Mouse (Mus musculus) CD4-positive, CD25-positive, alpha-beta regulatory T cell, adult 4 months (primary cell): Measurements from ENCODE around the gene Zcchc14. TPM values are rescaled to one million over a fixed set of nuclear protein-coding genes. Genes with fewer than 3 reads are reported as not detected.

Experiments used
- ATAC-seq: one replicate; pipeline ENCODE4 v1.8.0; 2017
- polyA plus RNA-seq, 2 experiments: library from polyadenylated mRNA; unstranded; fragments of 100-300 nt; shearing (Covaris generic); gene quantifications; one replicate each; pipeline ENCODE4 v1.2.1; 2017

Gene Zcchc14
- polyA plus RNA-seq, 2 experiments from 2014 or later = 0.17 to 0.46 TPM

GRCm38 (mm10) chr8:121583653-121584052 is 69.0 kb downstream of the Zcchc14 start:
- no peak for ATAC-seq

GRCm38 (mm10) chr8:121580465-121580864 is 72.2 kb downstream of the Zcchc14 start:
- no peak for ATAC-seq

GRCm38 (mm10) chr8:121578676-121579451 is 73.8 kb downstream of the Zcchc14 start, which contains the start of gene Fbxo31:
TSS of gene Fbxo31 (minus strand) at chr8:121578806.
- ATAC-seq = peak; percentile 72

GRCm38 (mm10) chr8:121577751-121578675 is 74.7 kb downstream of the Zcchc14 start:
- ATAC-seq = peak; percentile 4

- ATAC-seq = no peak
Measured at GRCm38 (mm10) chr8:121575661-121576060, 77.0 kb downstream of the Zcchc14 start.

- ATAC-seq = no peak
Measured at GRCm38 (mm10) chr8:121573275-121573674, 79.4 kb downstream of the Zcchc14 start.

GRCm38 (mm10) chr8:121572121-121572520 is 80.6 kb downstream of the Zcchc14 start:
- no peak for ATAC-seq

GRCm38 (mm10) chr8:121570801-121571200 is 81.9 kb downstream of the Zcchc14 start:
- no peak for ATAC-seq

GRCm38 (mm10) chr8:121570335-121570734 is 82.4 kb downstream of the Zcchc14 start:
- no peak for ATAC-seq

GRCm38 (mm10) chr8:121568321-121568720 is 84.4 kb downstream of the Zcchc14 start:
- peak; percentile 60 for ATAC-seq

- no peak for ATAC-seq
Measured at GRCm38 (mm10) chr8:121563701-121564100, 89.0 kb downstream of the Zcchc14 start.

GRCm38 (mm10) chr8:121562941-121563351 is 89.8 kb downstream of the Zcchc14 start:
- no peak for ATAC-seq

GRCm38 (mm10) chr8:121561636-121562345 is 90.9 kb downstream of the Zcchc14 start:
- ATAC-seq = no peak

GRCm38 (mm10) chr8:121560432-121561100 is 92.1 kb downstream of the Zcchc14 start:
- no peak for ATAC-seq

- ATAC-seq = no peak
Measured at GRCm38 (mm10) chr8:121559801-121560200, 92.9 kb downstream of the Zcchc14 start.

- no peak for ATAC-seq
Measured at GRCm38 (mm10) chr8:121558538-121558937, 94.2 kb downstream of the Zcchc14 start.

GRCm38 (mm10) chr8:121557746-121558145 is 95.0 kb downstream of the Zcchc14 start:
- no peak for ATAC-seq

GRCm38 (mm10) chr8:121553831-121554475 is 98.7 kb downstream of the Zcchc14 start:
- ATAC-seq = no peak

- ATAC-seq = no peak
Measured at GRCm38 (mm10) chr8:121552506-121552905, 100.2 kb downstream of the Zcchc14 start.

- ATAC-seq = no peak
Measured at GRCm38 (mm10) chr8:121551065-121551985, 101.4 kb downstream of the Zcchc14 start.
